Mouse (Mus musculus): ENCODE results near the gene Hyal1.

Hyal1 gene

GRCm38 (mm10) chr9:107617461-107617860 lies 40.7 kb downstream of the Hyal1 start:
- no peak for DNase-seq (ENCODE audit: low spot score in 2 of 2)

GRCm38 (mm10) chr9:107618098-107618497 lies 41.4 kb downstream of the Hyal1 start:
- DNase-seq (ENCODE audit: low spot score in 2 of 2), result no peak

- no peak for DNase-seq (ENCODE audit: low spot score in 2 of 2)
These were observed 42.2 kb downstream of the Hyal1 start for GRCm38 (mm10) chr9:107618778-107619545.

- DNase-seq (ENCODE audit: low spot score in 2 of 2), result no peak
These were observed 42.8 kb downstream of the Hyal1 start for GRCm38 (mm10) chr9:107619546-107619879.

GRCm38 (mm10) chr9:107620954-107621353 lies 44.2 kb downstream of the Hyal1 start:
- DNase-seq (ENCODE audit: low spot score in 2 of 2), result no peak

- DNase-seq (ENCODE audit: low spot score in 2 of 2), result no peak
These were observed 47.8 kb downstream of the Hyal1 start for GRCm38 (mm10) chr9:107624539-107624938.

- no peak for DNase-seq (ENCODE audit: low spot score in 2 of 2)
These were observed 48.2 kb downstream of the Hyal1 start for GRCm38 (mm10) chr9:107624951-107625350.

- no peak for DNase-seq (ENCODE audit: low spot score in 2 of 2)
These were observed 48.8 kb downstream of the Hyal1 start for GRCm38 (mm10) chr9:107625351-107626128.

GRCm38 (mm10) chr9:107626158-107626843 lies 49.6 kb downstream of the Hyal1 start:
- no peak for DNase-seq (ENCODE audit: low spot score in 2 of 2)

- DNase-seq (ENCODE audit: low spot score in 2 of 2), result peak in 1 of 2 experiments; percentile 82
These were observed 50.1 kb downstream of the Hyal1 start for GRCm38 (mm10) chr9:107626844-107627277.

GRCm38 (mm10) chr9:107627387-107628255 lies 50.9 kb downstream of the Hyal1 start:
- DNase-seq (ENCODE audit: low spot score in 2 of 2), result no peak

GRCm38 (mm10) chr9:107628721-107629410 lies 52.1 kb downstream of the Hyal1 start:
- DNase-seq (ENCODE audit: low spot score in 2 of 2), result no peak

- DNase-seq (ENCODE audit: low spot score in 2 of 2), result no peak
These were observed 52.6 kb downstream of the Hyal1 start for GRCm38 (mm10) chr9:107629411-107629730.

- no peak for DNase-seq (ENCODE audit: low spot score in 2 of 2)
These were observed 53.2 kb downstream of the Hyal1 start for GRCm38 (mm10) chr9:107629901-107630425.

- DNase-seq (ENCODE audit: low spot score in 2 of 2), result peak in 1 of 2 experiments; percentile 51
These were observed 53.8 kb downstream of the Hyal1 start for GRCm38 (mm10) chr9:107630576-107630975.

Measured in left cerebral cortex, adult 9 months (tissue).